Mouse (Mus musculus) CH12.LX (cell line): ENCODE results near the gene Gm20547.

Experiments
- ELF1 ChIP-seq: IDR thresholded peaks from 2 replicates; pipeline ENCODE4 v1.6.1; 2014; ENCODE audit warnings: low read depth, mild to moderate bottlenecking, inconsistent platforms, low read length, improper control_type of control experiment
- EP300 ChIP-seq: IDR thresholded peaks from 2 replicates; pipeline ENCODE4 v1.6.1; 2011; ENCODE audit warnings: low read length, improper control_type of control experiment
- MXI1 ChIP-seq: IDR thresholded peaks from 2 replicates; pipeline ENCODE4 v1.6.1; 2011; ENCODE audit warnings: mild to moderate bottlenecking, low read depth, low read length, improper control_type of control experiment
- ZMIZ1 ChIP-seq: IDR thresholded peaks from 2 replicates; pipeline ENCODE4 v1.6.1; 2012; ENCODE audit warnings: low read depth, mild to moderate bottlenecking, inconsistent platforms, low read length, improper control_type of control experiment
- ZNF384 ChIP-seq: IDR thresholded peaks from 2 replicates; pipeline ENCODE4 v1.6.1; 2012; ENCODE audit warnings: low read depth, low read length, improper control_type of control experiment, inconsistent platforms

- TF ChIP-seq MXI1 (no peak), EP300 (no peak), ELF1 (no peak), ZMIZ1 (no peak), ZNF384 (no peak)
These were observed 73.1 kb downstream of the Gm20547 start for GRCm38 (mm10) chr17:34808599-34809205.
